Mouse (Mus musculus): ENCODE measurements around the gene Car8.

Car8 gene

Small RNAs within 50 kb of the gene (microRNA-seq; reads per million reads assigned to microRNA genes)
- 0 reads per million in 2 experiments for gene Gm25355

Measured in adrenal gland (tissue).